Mouse (Mus musculus): Measurements from ENCODE around the gene Golgb1.

GRCm38 (mm10) chr16:36963415-36963814, 88.5 kb downstream of the Golgb1 start:
- no peak for TF ChIP-seq ZNF384 (IDR thresholded peaks at IDR 0.05; ENCODE audit: low read depth, low read length)
- no peak for TF ChIP-seq CHD2 (IDR thresholded peaks at IDR 0.05; ENCODE audit: low read depth, low read length)
- no peak for TF ChIP-seq HCFC1 (IDR thresholded peaks at IDR 0.05; ENCODE audit: borderline replicate concordance, insufficient read depth, low read length)
